Mouse (Mus musculus): ENCODE measurements around the gene Efhd2. TPM values are rescaled to one million over a fixed set of nuclear protein-coding genes. Genes with fewer than 3 reads are reported as not detected.

Gene Efhd2
- polyA plus RNA-seq, 1 experiment from 2014 or later, result 35.1 TPM

GRCm38 (mm10) chr4:141897838-141898237 lies 23.1 kb upstream of the Efhd2 start:
- peaks cover 11% of the 10 kb centered on the region; the same call in 1 of the 2 replicates for H3K27me3 ChIP-seq (ENCODE audit: low read depth, poor library complexity, severe bottlenecking)
- peaks cover 36% of the 10 kb centered on the region for H3K4me1 ChIP-seq
- no peaks in the 10 kb centered on the region for H3K36me3 ChIP-seq
- 65% methylated on average over 3 of the region's 3 CpGs for WGBS
- H3K27ac ChIP-seq, result no peak overlapping the region
- H3K9me3 ChIP-seq (replicated peaks), result no peaks in the 10 kb centered on the region
- DNase-seq (ENCODE audit: low spot score), result no peak
- no peak overlapping the region for H3K4me3 ChIP-seq

GRCm38 (mm10) chr4:141897225-141897624 lies 22.5 kb upstream of the Efhd2 start:
- Histone ChIP-seq H3K27ac (no peak overlapping the region), H3K4me1 (peaks cover 36% of the 10 kb centered on the region), H3K27me3 (ENCODE audit: low read depth, poor library complexity, severe bottlenecking) (peaks cover 11% of the 10 kb centered on the region; the same call in 1 of the 2 replicates), H3K9me3 (replicated peaks) (no peaks in the 10 kb centered on the region), H3K4me3 (no peak overlapping the region), H3K36me3 (no peaks in the 10 kb centered on the region)
- no peak for DNase-seq (ENCODE audit: low spot score)
- 87% methylated on average over 6 of the region's 6 CpGs for WGBS

- Histone ChIP-seq H3K4me1 (peaks cover 27% of the 10 kb centered on the region), H3K27ac (no peak overlapping the region), H3K4me3 (no peak overlapping the region), H3K36me3 (no peaks in the 10 kb centered on the region), H3K27me3 (ENCODE audit: low read depth, poor library complexity, severe bottlenecking) (0 out of 2 replicates have a peak, but pooled peaks cover 7% of the 10 kb centered on the region), H3K9me3 (replicated peaks) (no peaks in the 10 kb centered on the region)
- WGBS, result 66% methylated on average over 12 of the region's 12 CpGs
- no peak for DNase-seq (ENCODE audit: low spot score)
These were observed 21.1 kb upstream of the Efhd2 start for GRCm38 (mm10) chr4:141895772-141896171.

- Histone ChIP-seq H3K27me3 (ENCODE audit: low read depth, poor library complexity, severe bottlenecking) (no peaks in the 10 kb centered on the region), H3K4me1 (peaks cover 16% of the 10 kb centered on the region; the same call in 1 of the 2 replicates), H3K27ac (no peak overlapping the region), H3K36me3 (no peaks in the 10 kb centered on the region), H3K4me3 (no peak overlapping the region), H3K9me3 (replicated peaks) (no peaks in the 10 kb centered on the region)
- DNase-seq (ENCODE audit: low spot score), result no peak
- 85% methylated on average over 8 of the region's 8 CpGs for WGBS
These were observed 18.6 kb upstream of the Efhd2 start for GRCm38 (mm10) chr4:141893157-141893784.

GRCm38 (mm10) chr4:141886385-141886968 lies 11.8 kb upstream of the Efhd2 start:
- Histone ChIP-seq H3K4me1 (peaks cover 14% of the 10 kb centered on the region), H3K27ac (no peak overlapping the region), H3K27me3 (ENCODE audit: low read depth, poor library complexity, severe bottlenecking) (no peaks in the 10 kb centered on the region), H3K36me3 (no peaks in the 10 kb centered on the region), H3K9me3 (replicated peaks) (no peaks in the 10 kb centered on the region), H3K4me3 (no peak overlapping the region)
- WGBS, result 42% methylated on average over 6 of the region's 6 CpGs
- no peak for DNase-seq (ENCODE audit: low spot score)

GRCm38 (mm10) chr4:141885451-141885850 lies 10.7 kb upstream of the Efhd2 start:
- Histone ChIP-seq H3K4me1 (peaks cover 14% of the 10 kb centered on the region), H3K27ac (no peak overlapping the region), H3K36me3 (no peaks in the 10 kb centered on the region), H3K9me3 (replicated peaks) (no peaks in the 10 kb centered on the region), H3K4me3 (no peak overlapping the region), H3K27me3 (ENCODE audit: low read depth, poor library complexity, severe bottlenecking) (no peaks in the 10 kb centered on the region)
- no peak for DNase-seq (ENCODE audit: low spot score)
- 56% methylated on average over 9 of the region's 9 CpGs for WGBS

- Histone ChIP-seq H3K4me1 (peaks cover 14% of the 10 kb centered on the region), H3K4me3 (no peak overlapping the region), H3K36me3 (no peaks in the 10 kb centered on the region), H3K9me3 (replicated peaks) (no peaks in the 10 kb centered on the region), H3K27ac (no peak overlapping the region), H3K27me3 (ENCODE audit: low read depth, poor library complexity, severe bottlenecking) (0 out of 2 replicates have a peak, but pooled peaks cover 4% of the 10 kb centered on the region)
- DNase-seq (ENCODE audit: low spot score), result no peak
- 89% methylated on average over 7 of the region's 7 CpGs for WGBS
These were observed 8.1 kb upstream of the Efhd2 start for GRCm38 (mm10) chr4:141882858-141883257.

GRCm38 (mm10) chr4:141881950-141882349 lies 7.2 kb upstream of the Efhd2 start:
- Histone ChIP-seq H3K36me3 (no peaks in the 10 kb centered on the region), H3K4me1 (peaks cover 14% of the 10 kb centered on the region), H3K27me3 (ENCODE audit: low read depth, poor library complexity, severe bottlenecking) (0 out of 2 replicates have a peak, but pooled peaks cover 11% of the 10 kb centered on the region), H3K9me3 (replicated peaks) (no peaks in the 10 kb centered on the region), H3K4me3 (no peak overlapping the region), H3K27ac (no peak overlapping the region)
- WGBS, result 79% methylated on average over 5 of the region's 5 CpGs
- no peak for DNase-seq (ENCODE audit: low spot score)

GRCm38 (mm10) chr4:141881289-141881914 lies 6.7 kb upstream of the Efhd2 start:
- no peak overlapping the region for H3K27ac ChIP-seq
- no peak overlapping the region for H3K4me3 ChIP-seq
- no peak for DNase-seq (ENCODE audit: low spot score)
- 53% methylated on average over 10 of the region's 10 CpGs for WGBS
- H3K27me3 ChIP-seq (ENCODE audit: low read depth, poor library complexity, severe bottlenecking), result peaks cover 13% of the 10 kb centered on the region; the same call in 1 of the 2 replicates
- H3K36me3 ChIP-seq, result no peaks in the 10 kb centered on the region
- no peaks in the 10 kb centered on the region for H3K9me3 ChIP-seq (replicated peaks)
- H3K4me1 ChIP-seq, result peaks cover 9% of the 10 kb centered on the region

GRCm38 (mm10) chr4:141879875-141880274 lies 5.2 kb upstream of the Efhd2 start:
- peaks cover 23% of the 10 kb centered on the region; the same call in 1 of the 2 replicates for H3K27me3 ChIP-seq (ENCODE audit: low read depth, poor library complexity, severe bottlenecking)
- no peaks in the 10 kb centered on the region for H3K9me3 ChIP-seq (replicated peaks)
- no peak for DNase-seq (ENCODE audit: low spot score)
- H3K4me1 ChIP-seq, result peaks cover 11% of the 10 kb centered on the region
- H3K36me3 ChIP-seq, result no peaks in the 10 kb centered on the region
- WGBS, result 37% methylated on average over 9 of the region's 9 CpGs
- H3K27ac ChIP-seq, result no peak overlapping the region
- no peak overlapping the region for H3K4me3 ChIP-seq

- Histone ChIP-seq H3K36me3 (no peaks in the 10 kb centered on the region), H3K27me3 (ENCODE audit: low read depth, poor library complexity, severe bottlenecking) (peaks cover 25% of the 10 kb centered on the region; the same call in 1 of the 2 replicates), H3K27ac (no peak overlapping the region), H3K4me3 (no peak overlapping the region), H3K9me3 (replicated peaks) (no peaks in the 10 kb centered on the region), H3K4me1 (peaks cover 19% of the 10 kb centered on the region)
- 82% methylated on average over 4 of the region's 4 CpGs for WGBS
- no peak for DNase-seq (ENCODE audit: low spot score)
These were observed 4.4 kb upstream of the Efhd2 start for GRCm38 (mm10) chr4:141879074-141879473.

- Histone ChIP-seq H3K9me3 (replicated peaks) (no peaks in the 10 kb centered on the region), H3K4me1 (peaks cover 23% of the 10 kb centered on the region), H3K27ac (no peak overlapping the region), H3K4me3 (no peak overlapping the region), H3K36me3 (no peaks in the 10 kb centered on the region), H3K27me3 (ENCODE audit: low read depth, poor library complexity, severe bottlenecking) (peaks cover 29% of the 10 kb centered on the region)
- 75% methylated on average over 7 of the region's 7 CpGs for WGBS
- no peak for DNase-seq (ENCODE audit: low spot score)
These were observed 3.9 kb upstream of the Efhd2 start for GRCm38 (mm10) chr4:141878621-141879020.

- WGBS, result 17% methylated on average over 8 of the region's 8 CpGs
- no peaks in the 10 kb centered on the region for H3K36me3 ChIP-seq
These were observed 875 bp upstream of the Efhd2 start for GRCm38 (mm10) chr4:141875481-141876108.

More at GRCm38 (mm10) chr4:141875481-141876108, 875 bp upstream of the Efhd2 start:
- Histone ChIP-seq H3K27me3 (ENCODE audit: low read depth, poor library complexity, severe bottlenecking) (peaks cover 42% of the 10 kb centered on the region), H3K4me1 (peaks cover 40% of the 10 kb centered on the region), H3K4me3 (peak overlapping the region; percentile 81), H3K27ac (no peak overlapping the region), H3K9me3 (replicated peaks) (no peaks in the 10 kb centered on the region)
- no peak for DNase-seq (ENCODE audit: low spot score)

All from limb, embryonic 10.5 days (tissue).